Mouse (Mus musculus): ENCODE data around the gene Wnt5b.

- no peak for TF ChIP-seq CTCF (IDR thresholded peaks at IDR 0.05; ENCODE audit: control insufficient read depth, insufficient read depth, low read length)
- TF ChIP-seq POLR2A (IDR thresholded peaks at IDR 0.05; ENCODE audit: borderline replicate concordance, control insufficient read depth, low read depth, low read length) = no peak
These were observed 23.4 kb downstream of the Wnt5b start for GRCm38 (mm10) chr6:119520731-119521130.

Data from bone marrow, adult 2 months (tissue).